Mouse (Mus musculus) forebrain, embryonic 14.5 days (tissue): ENCODE results near the gene Prkce. TPM values are rescaled to one million over a fixed set of nuclear protein-coding genes. Genes with fewer than 3 reads are reported as not detected.

Source experiments
- ATAC-seq: fragments of 200-750 bp; cut with Nextera tagmentation; 2 replicates; pipeline ENCODE4 v1.8.0; 2017; ENCODE audit warnings: mild to moderate bottlenecking, moderate library complexity
- DNase-seq: peaks from one replicate; pipeline ENCODE4 v3.0.0-alpha.2; 2015; ENCODE audit warnings: low spot score
- H3K27ac ChIP-seq: fragments of 300-500 bp; sonication (generic); 2 replicates; pipeline ENCODE4 v1.5.1; 2014; ENCODE audit warnings: low read depth, mild to moderate bottlenecking, control low read depth, low read length, moderate library complexity
- H3K27me3 ChIP-seq: fragments of 300-500 bp; sonication (generic); replicated peaks from 2 replicates; pipeline ENCODE4 v1.6.1; 2014; ENCODE audit warnings: low read length, control low read depth, mixed read lengths; ENCODE audit not compliant: control insufficient read depth, insufficient read depth
- H3K36me3 ChIP-seq: fragments of 300-500 bp; sonication (generic); 2 replicates; pipeline ENCODE4 v1.6.1; 2014; ENCODE audit warnings: low read length, control low read depth; ENCODE audit not compliant: control insufficient read depth, insufficient read depth
- H3K4me1 ChIP-seq: fragments of 300-500 bp; sonication (generic); 2 replicates; pipeline ENCODE4 v1.6.1; 2014; ENCODE audit warnings: antibody characterized with exemption, low read length, control low read depth; ENCODE audit not compliant: control insufficient read depth, insufficient read depth
- H3K4me2 ChIP-seq: fragments of 300-500 bp; sonication (generic); 2 replicates; pipeline ENCODE4 v1.6.1; 2014; ENCODE audit warnings: mild to moderate bottlenecking, control low read depth, low read length
- H3K4me3 ChIP-seq: fragments of 300-500 bp; sonication (generic); 2 replicates; pipeline ENCODE4 v1.5.1; 2014; ENCODE audit warnings: low read depth, low read length, control low read depth
- H3K9ac ChIP-seq: fragments of 300-500 bp; sonication (generic); 2 replicates; pipeline ENCODE4 v1.6.1; 2014; ENCODE audit warnings: mild to moderate bottlenecking, low read length, control low read depth, moderate library complexity
- H3K9me3 ChIP-seq: fragments of 300-500 bp; sonication (generic); replicated peaks from 2 replicates; pipeline ENCODE4 v1.6.1; 2016; ENCODE audit warnings: low read length, control low read depth, mixed read lengths; ENCODE audit not compliant: control insufficient read depth
- WGBS: fragments of 180-500 bp; shearing (Covaris S2); extraction: QIAGEN DNeasy Blood & Tissue Kit; methylation state at CpG from one replicate; pipeline ENCODE4 v1.1.7; 2014; 5-methylcytosine and 5-hydroxymethylcytosine counted together
- polyA plus RNA-seq: library from polyadenylated mRNA; unstranded; fragments of >200 nt; fragmentation: Nextera tagmentation; extraction: Ambion mirVana; gene quantifications from 2 replicates; pipeline ENCODE4 v1.2.1, GENCODE M21; 2014

Gene Prkce
- polyA plus RNA-seq, 1 experiment from 2014 or later: 16.9 TPM

- WGBS: 63% methylated on average over 12 of the region's 12 CpGs
- Histone ChIP-seq H3K4me3 (no peak overlapping the region), H3K27me3 (no peaks in the 10 kb centered on the region), H3K9ac (peak overlapping the region; percentile 21; the same call in 1 of the 2 replicates), H3K4me2 (no peak overlapping the region), H3K36me3 (no peaks in the 10 kb centered on the region), H3K9me3 (no peaks in the 10 kb centered on the region), H3K4me1 (peaks cover 7% of the 10 kb centered on the region), H3K27ac (peak overlapping the region; percentile 46; the same call in 1 of the 2 replicates)
- DNase-seq (peak; percentile 28), ATAC-seq (no peak)
These were observed 183.2 kb downstream of the Prkce start for GRCm38 (mm10) chr17:86350791-86351261.

DNA sequence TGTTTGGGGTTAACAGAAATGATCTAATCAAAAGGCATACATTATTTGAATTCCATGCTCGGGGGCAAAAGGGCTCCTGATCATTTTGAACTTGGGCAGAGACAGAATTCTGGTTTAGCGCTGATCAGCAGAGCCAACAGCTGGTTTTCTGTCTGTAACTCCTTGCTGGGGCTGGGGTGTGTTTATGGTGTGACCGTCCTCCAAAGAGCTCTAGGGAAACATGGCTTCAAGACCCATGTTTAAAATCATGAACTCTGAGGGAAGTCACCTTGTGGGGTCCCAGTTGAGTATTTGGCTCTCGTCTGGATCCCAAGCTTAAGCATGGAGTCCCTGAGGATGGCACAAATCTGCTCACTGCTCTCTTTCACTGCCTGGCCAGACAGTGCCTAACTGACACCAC lies 183.7 kb downstream of the Prkce start:
- H3K4me1 ChIP-seq: peaks cover 8% of the 10 kb centered on the region
- WGBS: 87% methylated on average over 4 of the region's 4 CpGs
- DNase-seq (no peak), ATAC-seq (no peak)
- H3K36me3 ChIP-seq: no peaks in the 10 kb centered on the region
- H3K4me3 ChIP-seq: no peak overlapping the region
- H3K9me3 ChIP-seq: no peaks in the 10 kb centered on the region
- peak overlapping the region; percentile 46; the same call in 1 of the 2 replicates for H3K27ac ChIP-seq
- H3K4me2 ChIP-seq: no peak overlapping the region
- no peaks in the 10 kb centered on the region for H3K27me3 ChIP-seq
- H3K9ac ChIP-seq: no peak overlapping the region

DNA sequence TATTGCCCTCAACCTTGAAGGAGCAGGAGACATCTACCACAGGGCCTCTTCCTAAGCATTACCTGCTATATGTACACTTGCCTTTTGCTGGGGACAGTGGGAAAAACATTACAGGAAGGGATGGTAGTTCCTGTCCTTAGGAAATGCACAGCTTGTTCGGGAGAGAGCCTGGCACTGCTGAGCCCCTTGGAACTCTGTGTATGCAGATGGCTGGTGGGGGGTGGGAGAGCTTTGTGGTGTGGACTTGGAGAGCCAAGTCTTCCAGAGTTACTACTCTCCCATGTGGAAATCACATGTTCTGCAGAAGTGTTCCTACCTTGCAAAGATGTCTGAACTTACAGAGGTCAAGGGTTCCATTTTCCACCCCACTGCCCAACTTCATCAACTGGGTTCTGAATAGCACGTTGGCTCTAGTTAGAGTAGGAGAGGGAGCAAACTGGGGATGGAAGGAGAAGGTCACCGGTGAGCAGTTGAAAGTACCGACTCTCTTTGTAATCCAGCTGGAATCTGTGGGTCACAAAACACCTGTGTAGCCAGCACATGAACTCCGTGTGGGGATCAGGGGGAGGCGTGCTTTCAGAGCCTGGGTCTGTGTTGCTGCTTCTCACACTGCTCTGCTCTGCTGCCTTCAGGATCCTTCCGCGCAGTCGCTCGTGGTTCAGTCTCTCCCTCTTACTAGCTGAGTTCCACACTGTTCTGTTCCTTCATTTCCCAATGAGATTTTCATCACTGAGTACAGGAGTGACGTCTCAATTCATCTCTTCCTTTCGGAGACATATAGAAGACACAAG lies 184.9 kb downstream of the Prkce start:
- Histone ChIP-seq H3K27ac (no peak overlapping the region), H3K9me3 (no peaks in the 10 kb centered on the region), H3K4me3 (no peak overlapping the region), H3K36me3 (no peaks in the 10 kb centered on the region), H3K4me1 (peaks cover 8% of the 10 kb centered on the region), H3K4me2 (no peak overlapping the region), H3K9ac (no peak overlapping the region), H3K27me3 (no peaks in the 10 kb centered on the region)
- 86% methylated on average over 12 of the region's 12 CpGs for WGBS
- DNase-seq: peak; percentile 36
- no peak for ATAC-seq

DNA sequence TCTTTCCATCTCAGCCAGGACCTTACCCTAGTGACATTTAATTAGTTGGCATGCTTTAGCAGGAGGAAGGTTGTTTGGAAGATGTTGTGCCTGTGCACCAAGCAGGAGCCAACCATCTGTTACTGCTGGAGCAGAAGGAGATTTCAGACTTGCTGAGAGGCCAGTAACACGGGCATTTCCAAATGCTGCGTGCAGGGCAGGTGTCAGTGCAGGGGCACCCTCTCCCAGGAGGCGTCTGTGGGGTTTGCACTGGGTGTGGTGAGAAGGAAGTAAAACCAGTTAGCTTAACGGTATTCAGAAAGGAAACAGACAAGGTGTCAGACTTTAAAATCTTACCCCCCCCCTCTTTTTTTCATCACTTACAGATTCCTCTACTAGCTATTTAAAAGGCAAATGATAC lies 186.1 kb downstream of the Prkce start:
- Histone ChIP-seq H3K36me3 (no peaks in the 10 kb centered on the region), H3K27me3 (no peaks in the 10 kb centered on the region), H3K4me2 (no peak overlapping the region), H3K9ac (no peak overlapping the region), H3K4me1 (peaks cover 8% of the 10 kb centered on the region), H3K9me3 (no peaks in the 10 kb centered on the region), H3K4me3 (no peak overlapping the region), H3K27ac (no peak overlapping the region)
- ATAC-seq: peak; percentile 53; the same call in 1 of the 2 replicates
- peak; percentile 46 for DNase-seq
- 43% methylated on average over 4 of the region's 4 CpGs for WGBS

DNA sequence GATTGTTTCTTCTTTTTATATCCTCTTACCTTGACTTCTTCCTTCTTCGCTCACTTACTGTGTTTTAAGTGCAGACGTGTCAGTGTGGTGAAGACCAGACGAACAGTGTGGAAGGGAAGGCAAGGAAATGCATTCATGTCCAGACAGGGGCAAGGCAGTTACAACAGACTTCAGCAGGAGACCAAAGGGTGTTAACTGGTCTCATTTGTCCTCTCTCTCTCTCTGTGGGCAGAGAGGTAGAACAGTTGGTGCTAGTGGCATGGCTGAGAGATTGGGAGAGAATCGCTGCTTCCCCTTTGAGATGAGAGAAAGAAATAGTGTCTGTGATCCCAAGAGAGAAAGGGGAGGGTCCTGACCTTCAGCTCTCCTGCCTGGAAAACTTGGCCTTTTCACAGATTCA lies 186.5 kb downstream of the Prkce start:
- H3K27ac ChIP-seq: no peak overlapping the region; the same call in 1 of the 2 replicates
- no peaks in the 10 kb centered on the region for H3K27me3 ChIP-seq
- no peaks in the 10 kb centered on the region for H3K9me3 ChIP-seq
- H3K4me3 ChIP-seq: no peak overlapping the region
- H3K36me3 ChIP-seq: no peaks in the 10 kb centered on the region
- no peak for DNase-seq
- H3K9ac ChIP-seq: no peak overlapping the region
- WGBS: 80% methylated on average over 4 of the region's 4 CpGs
- ATAC-seq: no peak
- no peak overlapping the region for H3K4me2 ChIP-seq
- H3K4me1 ChIP-seq: peaks cover 8% of the 10 kb centered on the region

GRCm38 (mm10) chr17:86354896-86355295 lies 187.3 kb downstream of the Prkce start:
- ATAC-seq (no peak), DNase-seq (no peak)
- 90% methylated on average over 3 of the region's 3 CpGs for WGBS
- Histone ChIP-seq H3K4me3 (no peak overlapping the region), H3K4me1 (peaks cover 8% of the 10 kb centered on the region), H3K27ac (no peak overlapping the region), H3K36me3 (no peaks in the 10 kb centered on the region), H3K9ac (no peak overlapping the region), H3K27me3 (no peaks in the 10 kb centered on the region), H3K9me3 (no peaks in the 10 kb centered on the region), H3K4me2 (no peak overlapping the region)

DNA sequence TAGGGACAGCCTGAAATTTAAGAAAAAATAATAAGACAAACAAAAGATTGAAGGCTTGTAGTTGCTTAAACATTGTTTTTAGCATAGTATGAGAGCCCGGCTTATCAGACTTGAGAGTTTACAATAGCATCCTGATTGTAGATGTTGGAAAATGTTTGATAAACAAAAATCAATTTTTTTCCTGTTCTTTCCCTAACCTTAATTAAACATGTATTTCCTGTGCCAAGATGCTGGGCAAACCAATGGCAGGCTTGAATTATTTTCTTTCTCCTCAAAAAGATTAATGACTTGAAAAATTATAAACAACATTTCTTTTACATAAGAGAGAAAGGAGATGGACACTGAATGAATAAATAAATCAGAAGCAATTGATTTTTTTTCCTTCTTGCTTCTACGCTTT lies 187.7 kb downstream of the Prkce start:
- H3K27me3 ChIP-seq: no peaks in the 10 kb centered on the region
- H3K36me3 ChIP-seq: no peaks in the 10 kb centered on the region
- no peak overlapping the region for H3K4me2 ChIP-seq
- no peak overlapping the region for H3K27ac ChIP-seq
- ATAC-seq (no peak), DNase-seq (no peak)
- WGBS: 88% methylated on average over 2 of the region's 2 CpGs
- H3K9ac ChIP-seq: no peak overlapping the region
- H3K4me1 ChIP-seq: peaks cover 8% of the 10 kb centered on the region
- no peaks in the 10 kb centered on the region for H3K9me3 ChIP-seq
- no peak overlapping the region for H3K4me3 ChIP-seq

DNA sequence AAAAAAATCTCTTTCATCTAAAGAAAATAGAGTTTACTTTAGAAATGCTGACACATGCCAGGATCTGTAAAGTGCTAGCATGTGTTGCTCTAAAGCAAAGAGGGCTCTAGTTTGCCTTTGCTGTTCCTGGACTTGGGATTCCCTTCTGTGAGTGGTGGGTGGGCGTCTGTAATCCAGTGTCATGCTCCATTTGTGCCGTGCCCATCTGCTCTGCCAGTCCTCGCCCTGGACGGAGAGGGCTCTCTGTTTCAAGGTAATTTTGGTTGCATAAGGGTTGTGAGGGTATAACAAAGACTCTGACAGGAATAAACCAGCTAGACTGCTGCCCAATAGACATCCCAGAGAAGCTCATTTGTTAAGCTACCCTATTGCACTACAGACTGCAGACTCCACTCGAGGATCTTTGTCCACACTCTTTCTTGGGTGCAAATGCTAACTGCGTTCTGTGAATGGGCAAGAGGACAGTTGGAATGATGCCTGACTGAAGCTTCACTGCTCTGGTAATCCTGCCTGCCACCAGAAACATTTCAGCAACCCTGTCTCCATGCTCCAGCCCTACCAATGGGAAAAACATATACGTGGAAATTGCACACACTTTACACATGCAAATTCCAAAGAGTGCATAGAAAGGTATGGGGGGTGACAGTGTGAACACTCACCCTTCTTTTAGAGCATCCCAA lies 188.3 kb downstream of the Prkce start:
- H3K4me3 ChIP-seq: no peak overlapping the region
- DNase-seq (no peak), ATAC-seq (no peak)
- no peak overlapping the region for H3K9ac ChIP-seq
- peaks cover 5% of the 10 kb centered on the region for H3K4me1 ChIP-seq
- no peaks in the 10 kb centered on the region for H3K27me3 ChIP-seq
- H3K4me2 ChIP-seq: no peak overlapping the region
- WGBS: 57% methylated on average over 7 of the region's 7 CpGs
- H3K27ac ChIP-seq: no peak overlapping the region
- no peaks in the 10 kb centered on the region for H3K36me3 ChIP-seq
- no peaks in the 10 kb centered on the region for H3K9me3 ChIP-seq

DNA sequence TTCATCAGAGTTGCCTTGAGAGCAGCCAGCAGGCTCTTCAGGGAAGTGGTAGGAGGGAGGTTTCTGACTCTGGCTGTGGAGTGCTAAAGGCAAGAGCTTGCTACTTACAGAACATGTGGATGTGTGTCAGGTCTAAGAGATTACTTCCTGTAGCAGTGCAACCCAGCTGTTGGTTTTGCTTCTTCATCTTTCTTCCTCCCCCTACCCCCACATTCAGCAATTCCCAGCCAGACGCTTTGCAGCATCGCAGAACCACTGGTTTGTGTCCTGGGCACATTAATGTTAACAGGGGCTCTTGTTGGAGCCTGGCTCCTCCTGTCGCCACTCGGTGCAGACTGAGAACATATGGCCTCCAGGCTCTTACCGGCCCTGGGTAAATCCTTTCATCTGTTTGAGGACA lies 190.8 kb downstream of the Prkce start:
- H3K9me3 ChIP-seq: no peaks in the 10 kb centered on the region
- H3K27me3 ChIP-seq: no peaks in the 10 kb centered on the region
- H3K4me1 ChIP-seq: peaks cover 3% of the 10 kb centered on the region
- no peak overlapping the region for H3K27ac ChIP-seq
- no peak overlapping the region for H3K4me2 ChIP-seq
- H3K4me3 ChIP-seq: no peak overlapping the region
- DNase-seq: no peak
- 78% methylated on average over 5 of the region's 5 CpGs for WGBS
- H3K9ac ChIP-seq: no peak overlapping the region
- H3K36me3 ChIP-seq: no peaks in the 10 kb centered on the region
- no peak for ATAC-seq
